Mouse (Mus musculus) liver, embryonic 12.5 days (tissue): ENCODE results near the gene St6gal2. TPM values are rescaled to one million over a fixed set of nuclear protein-coding genes. Genes with fewer than 3 reads are reported as not detected.

Source experiments
- ATAC-seq: fragments of 200-750 bp; cut with Nextera tagmentation; 2 replicates; pipeline ENCODE4 v1.8.0; 2017; ENCODE audit warnings: moderate number of reproducible peaks, mild to moderate bottlenecking, moderate library complexity
- H3K27ac ChIP-seq: fragments of 300-500 bp; sonication (generic); 2 replicates; pipeline ENCODE4 v1.5.1; 2016; ENCODE audit warnings: mild to moderate bottlenecking
- H3K27me3 ChIP-seq: fragments of 300-500 bp; sonication (generic); replicated peaks from 2 replicates; pipeline ENCODE4 v1.6.1; 2016; ENCODE audit warnings: mild to moderate bottlenecking, moderate library complexity
- H3K36me3 ChIP-seq: fragments of 300-500 bp; sonication (generic); 2 replicates; pipeline ENCODE4 v1.6.1; 2016; ENCODE audit warnings: mild to moderate bottlenecking, moderate library complexity
- H3K4me1 ChIP-seq: fragments of 300-500 bp; sonication (generic); 2 replicates; pipeline ENCODE4 v1.6.1; 2016
- H3K4me2 ChIP-seq: fragments of 300-500 bp; sonication (generic); 2 replicates; pipeline ENCODE4 v1.6.1; 2016; ENCODE audit warnings: mild to moderate bottlenecking, moderate library complexity
- H3K4me3 ChIP-seq: fragments of 300-500 bp; sonication (generic); 2 replicates; pipeline ENCODE4 v1.5.1; 2016; ENCODE audit warnings: mild to moderate bottlenecking, moderate library complexity
- H3K9ac ChIP-seq: fragments of 300-500 bp; sonication (generic); 2 replicates; pipeline ENCODE4 v1.6.1; 2016; ENCODE audit warnings: mild to moderate bottlenecking, moderate library complexity
- H3K9me3 ChIP-seq: fragments of 300-500 bp; sonication (generic); replicated peaks from 2 replicates; pipeline ENCODE4 v1.6.1; 2016; ENCODE audit warnings: mild to moderate bottlenecking, moderate library complexity
- WGBS: fragments of 180-500 bp; shearing (Covaris S2); methylation state at CpG from one replicate; pipeline ENCODE4 v1.1.7; 2016; ENCODE audit not compliant: insufficient replicate concordance; 5-methylcytosine and 5-hydroxymethylcytosine counted together
- polyA plus RNA-seq: library from polyadenylated mRNA; unstranded; fragments of >200 nt; fragmentation: Nextera tagmentation; extraction: Ambion mirVana; gene quantifications from 2 replicates; pipeline ENCODE4 v1.2.1, GENCODE M21; 2016

The St6gal2 gene
- polyA plus RNA-seq, 1 experiment from 2014 or later, result 0.07 TPM

DNA sequence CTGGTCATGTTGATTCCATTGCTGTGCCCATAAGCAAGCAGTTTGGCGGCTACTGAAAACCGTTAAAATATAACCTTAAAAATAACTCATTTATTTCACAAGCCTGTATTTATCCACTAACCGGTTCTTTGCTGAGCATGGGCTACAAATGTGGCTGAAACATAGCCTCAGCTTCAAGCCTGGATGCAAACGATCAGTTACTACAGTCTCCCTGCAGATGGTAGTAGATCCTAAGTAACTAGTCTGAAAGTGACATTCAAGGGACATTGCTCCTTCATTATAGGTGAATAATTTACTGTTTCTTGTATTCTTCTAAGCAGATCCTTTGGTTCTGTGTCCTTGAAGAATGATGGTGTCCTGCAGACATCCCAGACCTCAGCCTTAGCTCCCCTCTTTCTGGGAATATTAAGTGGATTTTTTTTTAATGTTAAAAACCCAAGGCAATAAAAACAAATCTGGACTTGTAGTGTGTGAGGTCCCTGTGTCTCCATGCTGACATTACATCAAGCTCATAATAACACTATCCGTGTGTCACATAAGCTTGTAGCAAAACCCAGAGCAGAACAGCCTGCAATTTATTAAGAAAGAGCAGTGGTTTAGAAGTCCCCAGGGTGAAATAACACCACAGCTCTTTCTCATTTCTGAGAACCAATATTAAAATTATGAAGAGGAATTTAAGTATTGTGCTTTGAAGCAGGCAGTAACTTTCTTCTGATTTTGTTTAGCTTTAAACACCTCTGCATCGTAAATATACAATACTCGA lies 39.1 kb downstream of the St6gal2 start:
- no peak overlapping the region for H3K4me2 ChIP-seq
- H3K4me1 ChIP-seq, result no peaks in the 10 kb centered on the region

DNA sequence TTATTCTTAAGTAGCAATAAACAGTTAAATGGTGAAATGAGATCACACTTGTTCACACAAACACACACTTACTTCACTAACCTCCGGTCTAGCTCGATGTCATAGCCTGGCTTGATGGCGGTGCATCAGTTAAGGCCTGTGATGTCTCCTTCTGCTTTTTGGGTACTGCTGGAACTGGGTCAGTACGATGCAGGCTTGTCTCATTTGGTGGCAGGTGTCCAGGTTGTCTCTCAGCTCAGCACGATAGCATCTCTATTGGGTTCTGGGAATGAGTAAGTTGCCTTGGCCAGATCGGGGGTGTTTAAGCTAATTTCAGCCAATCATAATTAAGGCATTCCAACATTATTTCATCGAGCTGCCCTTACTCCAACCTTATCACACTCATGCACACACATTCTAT lies 86.7 kb downstream of the St6gal2 start:
- H3K4me1 ChIP-seq, result no peaks in the 10 kb centered on the region
- H3K27me3 ChIP-seq, result no peaks in the 10 kb centered on the region
- WGBS, result 70% methylated on average over 7 of the region's 7 CpGs
- 0 out of 2 replicates have a peak, but pooled peaks cover 6% of the 10 kb centered on the region for H3K9me3 ChIP-seq
- H3K4me3 ChIP-seq, result no peak overlapping the region
- no peak overlapping the region for H3K4me2 ChIP-seq
- no peak for ATAC-seq
- H3K9ac ChIP-seq, result no peak overlapping the region
- H3K36me3 ChIP-seq, result no peaks in the 10 kb centered on the region
- no peak overlapping the region for H3K27ac ChIP-seq

More for the DNA sequence above, 39.1 kb downstream of the St6gal2 start:
- Histone ChIP-seq H3K9ac (no peak overlapping the region), H3K27me3 (no peaks in the 10 kb centered on the region), H3K4me3 (no peak overlapping the region), H3K9me3 (0 out of 2 replicates have a peak, but pooled peaks cover 7% of the 10 kb centered on the region), H3K27ac (no peak overlapping the region), H3K36me3 (no peaks in the 10 kb centered on the region)
- ATAC-seq, result no peak
- 73% methylated on average over 7 of the region's 7 CpGs for WGBS

DNA sequence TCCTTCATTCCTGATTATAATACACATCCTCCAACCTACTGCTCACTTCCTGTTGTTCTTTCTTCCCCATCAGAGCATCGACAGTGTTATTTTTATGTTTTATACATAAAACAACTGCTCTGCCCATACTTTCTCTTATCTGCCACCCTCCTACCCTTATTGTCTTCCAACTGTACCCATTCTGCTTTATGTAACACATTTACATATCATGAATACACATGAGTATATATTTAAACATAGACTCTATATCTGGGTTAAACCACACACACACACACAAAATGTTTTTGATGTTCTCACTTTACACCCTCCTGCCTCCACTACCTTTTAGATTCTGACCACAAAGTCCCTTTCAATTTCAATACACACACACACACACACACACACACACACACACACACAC lies 103.3 kb downstream of the St6gal2 start:
- Histone ChIP-seq H3K4me2 (no peak overlapping the region), H3K4me1 (no peaks in the 10 kb centered on the region), H3K9ac (no peak overlapping the region), H3K4me3 (no peak overlapping the region), H3K9me3 (no peaks in the 10 kb centered on the region), H3K36me3 (no peaks in the 10 kb centered on the region), H3K27me3 (no peaks in the 10 kb centered on the region), H3K27ac (no peak overlapping the region)
- no peak for ATAC-seq
- 50% methylated on average over 1 of the region's 1 CpGs for WGBS

DNA sequence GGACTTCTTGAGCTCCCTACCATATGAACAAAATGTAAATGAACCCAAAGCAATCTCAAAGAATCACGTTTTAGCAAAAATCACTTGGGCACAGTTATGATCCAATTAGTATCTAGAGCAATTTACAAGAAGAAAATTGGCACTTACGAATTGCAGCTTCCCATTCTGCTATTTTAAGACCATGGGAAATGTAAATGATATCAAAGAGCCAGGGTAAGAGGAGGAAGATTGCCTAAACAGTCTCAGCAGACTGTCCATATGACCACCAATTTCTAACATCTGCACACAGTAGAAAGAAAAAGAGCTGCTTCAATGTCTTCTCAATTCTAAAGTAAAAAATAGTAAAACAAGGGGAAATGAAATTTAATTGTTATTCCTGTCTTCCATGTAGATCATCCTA lies 116.6 kb downstream of the St6gal2 start:
- no peak overlapping the region for H3K4me2 ChIP-seq
- H3K27ac ChIP-seq, result no peak overlapping the region
- no peaks in the 10 kb centered on the region for H3K9me3 ChIP-seq
- no peaks in the 10 kb centered on the region for H3K36me3 ChIP-seq
- H3K4me1 ChIP-seq, result no peaks in the 10 kb centered on the region
- no peak overlapping the region for H3K4me3 ChIP-seq
- H3K9ac ChIP-seq, result no peak overlapping the region
- ATAC-seq, result no peak
- 35% methylated on average over 2 of the region's 2 CpGs for WGBS
- H3K27me3 ChIP-seq, result no peaks in the 10 kb centered on the region

Other genes with a start within 250 kb of the St6gal2 start
- not detected in 2 replicates for gene Vmn2r118, start 179.8 kb downstream of the St6gal2 start, polyA plus RNA-seq